Mouse (Mus musculus) MEL (cell line): ENCODE data around the gene Iqcj.

Source experiments
- CHD2 ChIP-seq: IDR thresholded peaks from 2 replicates; pipeline ENCODE4 v1.6.1; 2011; ENCODE audit warnings: low read length, improper control_type of control experiment
- CTCF ChIP-seq, 3 experiments: IDR thresholded peaks in 2 of 3; conservative IDR thresholded peaks in 1 of 3; 2 replicates each; pipeline ENCODE4 v1.5.1; 2011 to 2012; ENCODE audit warnings: low read length in 3 of 3, low read depth in 2 of 3, mild to moderate bottlenecking in 2 of 3, improper control_type of control experiment in 1 of 3, inconsistent platforms in 1 of 3, mixed read lengths in 1 of 3, moderate library complexity in 1 of 3; ENCODE audit not compliant: control insufficient read depth in 1 of 3, insufficient read depth in 1 of 3, poor library complexity in 1 of 3, severe bottlenecking in 1 of 3
- E2F4 ChIP-seq: IDR thresholded peaks from 2 replicates; pipeline ENCODE4 v1.6.1; 2011; ENCODE audit warnings: low read depth, low read length, improper control_type of control experiment, borderline replicate concordance
- EP300 ChIP-seq, 2 experiments: IDR thresholded peaks; 2 replicates each; pipeline ENCODE4 v1.6.1; 2011; ENCODE audit warnings: improper control_type of control experiment in 2 of 2, low read length in 2 of 2, low read depth in 1 of 2, mild to moderate bottlenecking in 1 of 2
- GATA1 ChIP-seq: IDR thresholded peaks from 2 replicates; pipeline ENCODE4 v1.6.1; 2011; ENCODE audit warnings: low read depth, low read length, improper control_type of control experiment
- KAT2A ChIP-seq: conservative IDR thresholded peaks from 2 replicates; pipeline ENCODE4 v1.6.1; 2012; ENCODE audit warnings: low read depth, low read length, improper control_type of control experiment, inconsistent platforms
- MXI1 ChIP-seq: IDR thresholded peaks from 2 replicates; pipeline ENCODE4 v1.6.1; 2011; ENCODE audit warnings: mild to moderate bottlenecking, low read depth, low read length, improper control_type of control experiment
- NELFE ChIP-seq: IDR thresholded peaks from 2 replicates; pipeline ENCODE4 v1.6.1; 2011; ENCODE audit warnings: low read depth, low read length, improper control_type of control experiment
- POLR2A ChIP-seq, 2 experiments: IDR thresholded peaks; 2 replicates each; pipeline ENCODE4 v1.6.1; 2011 to 2012; ENCODE audit warnings: low read length in 2 of 2, mild to moderate bottlenecking in 2 of 2, control low read depth in 1 of 2, improper control_type of control experiment in 1 of 2, low read depth in 1 of 2, moderate library complexity in 1 of 2; ENCODE audit not compliant: control insufficient read depth in 1 of 2, insufficient read depth in 1 of 2, poor library complexity in 1 of 2
- SIN3A ChIP-seq: IDR thresholded peaks from 2 replicates; pipeline ENCODE4 v1.6.1; 2012; ENCODE audit warnings: low read length, improper control_type of control experiment, inconsistent platforms
- ZNF384 ChIP-seq: IDR thresholded peaks from 2 replicates; pipeline ENCODE4 v1.6.1; 2012; ENCODE audit warnings: low read depth, mild to moderate bottlenecking, inconsistent platforms, low read length, improper control_type of control experiment

- TF ChIP-seq POLR2A (IDR thresholded peaks at IDR 0.05; ENCODE audit: control insufficient read depth in 1 of 2, insufficient read depth in 1 of 2, low read depth in 1 of 2, low read length in 2 of 2, poor library complexity in 1 of 2): no peak
- no peak for TF ChIP-seq EP300 (IDR thresholded peaks at IDR 0.05; ENCODE audit: low read depth in 1 of 2, low read length in 2 of 2)
- TF ChIP-seq ZNF384: no peak
- TF ChIP-seq GATA1: no peak
- no peak for TF ChIP-seq CHD2
- TF ChIP-seq E2F4: no peak
- TF ChIP-seq NELFE: no peak
- no peak for TF ChIP-seq CTCF (IDR thresholded peaks at IDR 0.05 in 2 of 3, conservative IDR thresholded peaks at IDR 0.05 in 1 of 3; ENCODE audit: control insufficient read depth in 1 of 3, insufficient read depth in 1 of 3, low read depth in 2 of 3, low read length in 3 of 3, poor library complexity in 1 of 3, severe bottlenecking in 1 of 3)
- no peak for TF ChIP-seq SIN3A
- no peak for TF ChIP-seq KAT2A
- TF ChIP-seq MXI1: no peak
Observed at GRCm38 (mm10) chr3:67884335-67884734, 7.7 kb upstream of the Iqcj start.
